Mouse (Mus musculus) yolk sac, embryonic 10.5 days (tissue): Measurements from ENCODE around the gene Pmepa1.

Experiments used
- DNase-seq: peaks from one replicate; pipeline ENCODE4 v3.0.0-alpha.2; 2017; ENCODE audit warnings: low spot score

The Pmepa1 gene

DNA sequence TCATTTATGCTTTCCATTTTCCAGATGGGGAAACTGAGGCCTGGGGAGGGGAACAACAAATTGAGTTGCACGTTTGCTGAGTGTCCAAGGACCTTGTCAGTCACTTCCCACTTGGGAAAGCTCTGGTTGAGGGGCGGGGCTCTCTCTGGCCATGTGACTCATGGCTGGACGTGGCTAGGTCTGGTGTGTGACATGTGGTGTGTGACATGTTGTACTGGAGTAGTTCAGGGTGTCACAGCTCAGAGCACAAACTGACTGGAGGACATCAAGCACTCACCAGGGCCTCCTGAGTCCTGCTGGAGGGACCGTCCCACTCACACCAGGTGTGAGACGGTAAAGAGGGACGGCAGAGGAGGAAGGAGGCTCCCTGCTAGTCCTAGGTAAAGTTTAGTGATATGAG is 91.1 kb downstream of the Pmepa1 start:
- DNase-seq: no peak

GRCm38 (mm10) chr2:173184475-173185080 is 91.8 kb downstream of the Pmepa1 start:
- no peak for DNase-seq

DNA sequence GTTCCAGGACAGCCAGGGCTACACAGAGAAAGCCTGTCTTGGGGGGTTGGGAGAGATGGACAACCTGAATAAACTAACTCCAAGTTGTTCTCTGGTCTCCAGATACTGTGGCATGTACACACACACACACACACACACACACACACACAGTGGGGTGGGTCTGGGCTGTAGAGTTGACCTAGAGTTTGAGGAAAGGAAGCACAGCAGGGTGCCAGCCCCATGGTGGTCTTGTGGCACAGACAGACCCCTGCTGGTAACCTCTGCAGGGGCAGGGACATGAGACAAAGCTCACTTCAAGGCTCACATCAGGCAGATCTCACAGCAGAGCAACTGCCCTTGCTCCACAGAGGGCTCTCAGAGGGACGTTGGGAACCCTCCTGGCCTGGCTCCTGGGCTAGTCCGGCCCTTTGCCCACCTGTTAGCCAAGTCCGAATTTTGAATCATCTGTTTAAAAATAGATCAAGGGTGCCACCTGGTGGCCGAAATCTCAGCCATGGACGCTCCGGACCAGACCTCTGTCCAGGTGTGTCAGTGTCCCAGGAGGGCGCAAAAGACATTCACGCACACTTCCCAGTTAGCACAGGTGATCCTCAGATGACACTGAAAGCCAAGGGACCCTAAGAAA is 92.4 kb downstream of the Pmepa1 start:
- DNase-seq: no peak

GRCm38 (mm10) chr2:173183311-173183710 is 93.0 kb downstream of the Pmepa1 start:
- DNase-seq: no peak

DNA sequence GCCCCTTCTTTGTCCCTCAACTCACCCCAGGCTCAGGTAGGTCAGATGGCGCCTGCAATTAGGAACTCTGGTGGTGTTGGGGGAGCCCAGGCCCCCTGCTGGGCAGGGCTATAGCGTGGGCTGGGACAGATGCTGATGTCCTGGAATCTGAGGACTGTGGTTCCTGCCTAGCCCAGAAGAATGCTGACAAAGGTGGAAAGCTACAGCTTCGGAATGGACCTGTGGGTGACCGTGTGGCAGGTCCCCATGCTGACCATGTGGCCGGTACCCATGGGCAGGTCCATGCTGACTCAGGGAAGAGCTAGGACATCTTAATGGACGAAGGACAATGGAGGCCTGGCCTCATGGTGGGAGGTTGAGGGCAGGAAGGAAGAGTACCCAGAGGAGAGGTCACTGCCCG is 93.5 kb downstream of the Pmepa1 start:
- DNase-seq: peak; percentile 1

- no peak for DNase-seq
Observed at GRCm38 (mm10) chr2:173181901-173182300, 94.4 kb downstream of the Pmepa1 start.

DNA sequence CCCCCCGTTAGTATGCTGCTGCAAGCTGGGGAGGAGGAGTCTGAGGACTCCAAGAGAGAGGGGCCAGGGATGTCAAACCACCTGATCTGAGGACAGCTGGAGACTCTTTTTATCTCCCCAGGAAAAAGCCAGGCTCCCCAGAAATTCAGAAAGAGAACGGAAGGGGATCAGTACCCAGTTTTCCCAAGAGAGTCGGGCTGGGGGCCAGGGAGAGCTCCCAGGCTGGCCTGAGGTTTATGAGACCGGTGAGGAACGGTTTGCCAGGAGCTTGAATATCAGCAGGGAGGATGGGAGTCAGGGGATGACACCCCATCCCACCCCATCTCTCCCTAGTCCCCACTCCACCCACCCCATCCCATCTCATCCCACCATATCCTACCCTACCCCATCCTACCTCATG is 94.8 kb downstream of the Pmepa1 start:
- no peak for DNase-seq

DNA sequence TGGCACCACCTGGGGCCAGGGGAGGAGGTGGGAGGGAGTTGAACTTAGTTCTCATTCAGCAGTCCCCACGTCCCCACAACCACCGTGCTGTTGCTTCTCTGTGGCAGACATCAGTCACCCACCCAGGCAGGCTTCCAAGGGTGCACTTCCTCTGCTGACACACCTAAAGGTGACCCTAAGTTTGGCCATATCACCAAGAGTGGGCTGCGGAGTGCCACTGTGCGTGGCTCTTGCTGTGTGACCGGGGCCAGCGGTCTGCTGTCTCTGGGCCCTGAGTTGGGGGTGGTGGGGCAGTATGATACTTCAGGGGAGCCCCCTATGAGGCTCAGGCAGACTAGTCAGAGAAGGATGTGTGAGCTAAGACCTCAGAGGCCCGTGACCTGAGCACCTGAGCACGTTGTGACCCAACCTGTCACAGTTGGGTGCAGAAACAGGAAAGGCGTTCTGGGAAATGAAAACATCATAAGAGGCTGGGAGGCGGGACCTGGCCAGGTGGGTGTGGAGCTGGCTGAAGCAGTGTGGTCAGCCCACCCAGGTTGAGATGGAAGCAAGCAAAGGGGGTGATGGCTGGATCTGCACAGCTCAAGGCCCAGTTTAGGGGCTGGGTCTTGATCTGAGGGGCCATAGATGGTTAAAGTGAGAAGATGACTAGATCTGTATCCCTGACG is 95.5 kb downstream of the Pmepa1 start:
- no peak for DNase-seq

- no peak for DNase-seq
Observed at GRCm38 (mm10) chr2:173180026-173180425, 96.3 kb downstream of the Pmepa1 start.

- no peak for DNase-seq
Observed at GRCm38 (mm10) chr2:173179046-173179445, 97.3 kb downstream of the Pmepa1 start.

DNA sequence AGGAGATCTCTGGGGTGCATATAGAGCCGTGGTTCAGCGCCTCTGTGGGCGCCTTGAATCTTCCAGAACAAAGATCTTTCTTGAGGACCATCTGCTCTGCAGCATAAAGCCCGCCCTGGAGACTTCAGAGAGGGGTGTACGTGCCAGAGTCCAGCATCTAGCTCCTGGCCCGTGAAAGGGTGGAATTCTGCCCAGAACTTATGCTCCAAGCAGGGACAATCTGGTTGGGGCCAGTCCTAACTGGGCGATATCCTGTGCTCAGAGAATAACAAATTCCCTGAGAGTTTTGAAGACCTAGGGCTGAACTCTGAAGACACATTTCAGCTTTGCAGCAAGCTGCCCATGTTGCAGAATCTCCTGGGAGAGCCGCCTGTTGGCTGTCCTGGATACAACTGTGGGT is 98.4 kb downstream of the Pmepa1 start:
- DNase-seq: no peak

DNA sequence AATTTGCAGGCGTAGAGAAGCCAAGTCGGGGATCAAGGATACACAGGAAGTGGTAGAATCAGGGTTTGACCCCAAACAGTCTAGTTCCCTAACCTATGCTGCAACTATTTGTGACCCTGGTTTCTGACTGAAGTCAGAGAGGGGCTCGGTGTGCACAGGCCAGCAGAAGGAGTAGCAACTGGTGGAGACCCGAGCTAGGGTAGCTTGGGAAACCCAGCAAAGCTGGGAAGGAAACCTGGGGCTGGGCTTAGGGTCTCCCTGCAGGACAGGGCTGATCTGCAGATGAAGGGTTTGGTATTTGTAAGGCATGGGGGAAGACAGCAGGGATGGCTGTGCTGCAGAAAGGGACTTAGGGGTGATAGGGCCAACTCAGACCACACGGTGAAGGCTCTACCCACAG is 98.9 kb downstream of the Pmepa1 start:
- no peak for DNase-seq

GRCm38 (mm10) chr2:173175703-173176102 is 100.6 kb downstream of the Pmepa1 start:
- DNase-seq: no peak

GRCm38 (mm10) chr2:173174569-173174968 is 101.8 kb downstream of the Pmepa1 start:
- DNase-seq: no peak
